Mouse (Mus musculus) yolk sac, embryonic 10.5 days (tissue): ENCODE data around the gene Myadml2.
"Not testable (repeated sequence)": the region's sequence is repeated elsewhere in the genome, so short reads cannot be mapped to it uniquely, and the experiment has no call there.

Experiments used
- DNase-seq: peaks from one replicate; pipeline ENCODE4 v3.0.0-alpha.2; 2017; ENCODE audit warnings: low spot score

Gene Myadml2

DNA sequence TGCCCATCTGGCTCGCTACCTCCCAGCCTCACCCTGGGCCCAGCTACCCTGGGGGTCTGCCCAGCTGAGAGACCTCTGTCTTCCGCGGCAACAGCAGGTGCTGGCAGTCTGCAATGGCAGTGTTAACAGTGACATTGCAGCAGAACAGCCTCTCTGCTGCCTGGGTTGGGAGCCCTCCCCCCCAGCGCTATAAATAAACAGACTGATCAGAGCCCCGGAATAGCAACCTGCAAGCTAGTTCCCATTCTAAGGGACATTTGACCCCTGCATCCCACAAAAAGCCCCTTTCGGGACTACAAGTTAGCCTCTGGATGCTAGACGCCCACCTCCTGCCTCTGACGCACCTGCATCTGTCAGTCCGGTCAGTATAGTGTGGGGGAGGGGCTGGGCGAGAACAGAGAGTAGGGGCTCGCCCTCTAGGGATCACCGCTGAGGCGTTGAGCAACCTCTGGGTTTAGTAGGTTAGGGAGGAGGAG lies at the start of gene Myadml2:
Myadml2 (minus strand) TSS at position 158 of the 476 bp plus-strand sequence.
- DNase-seq, result peak; percentile 59

DNA sequence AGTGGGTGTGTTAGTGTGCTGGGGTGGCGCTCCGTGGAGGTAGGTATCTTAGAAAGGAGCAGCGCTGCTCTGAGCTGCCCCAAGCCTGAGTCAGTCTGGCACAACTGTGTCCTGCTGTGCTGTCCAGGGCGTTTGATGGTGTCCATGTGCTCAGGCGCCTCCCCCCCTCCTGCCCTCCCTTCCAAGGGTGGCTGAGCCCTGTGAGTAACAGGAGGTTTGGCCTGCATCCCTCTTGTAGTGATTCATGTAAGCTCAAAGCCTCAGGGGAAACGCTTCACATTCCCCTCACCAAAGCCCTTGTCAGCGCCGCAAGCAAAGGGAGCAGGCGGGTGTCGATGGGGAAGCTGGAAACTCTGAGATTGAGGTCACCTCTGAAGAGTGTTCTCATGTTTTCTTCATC lies 49.8 kb upstream of the Myadml2 start:
- DNase-seq, result no peak

DNA sequence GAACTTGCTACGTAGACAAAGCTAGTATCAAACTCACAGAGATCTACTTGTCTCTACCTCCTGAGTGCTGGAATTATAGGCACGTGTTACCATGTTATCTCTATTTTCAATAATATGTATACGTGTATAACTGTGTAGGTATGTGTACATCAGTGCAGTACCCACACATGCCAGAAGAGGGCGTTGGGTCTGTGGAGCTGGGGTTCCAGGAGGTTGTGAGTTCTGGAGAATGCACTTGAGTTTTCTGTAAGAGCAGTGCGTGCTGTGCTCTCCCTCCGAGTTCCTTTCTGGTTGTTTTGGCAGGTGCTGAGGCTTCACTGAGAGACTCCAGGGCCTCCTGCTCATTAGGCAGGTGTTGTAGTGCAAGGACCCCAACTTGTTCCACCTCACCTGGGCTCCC lies 48.6 kb upstream of the Myadml2 start:
- no peak for DNase-seq

DNA sequence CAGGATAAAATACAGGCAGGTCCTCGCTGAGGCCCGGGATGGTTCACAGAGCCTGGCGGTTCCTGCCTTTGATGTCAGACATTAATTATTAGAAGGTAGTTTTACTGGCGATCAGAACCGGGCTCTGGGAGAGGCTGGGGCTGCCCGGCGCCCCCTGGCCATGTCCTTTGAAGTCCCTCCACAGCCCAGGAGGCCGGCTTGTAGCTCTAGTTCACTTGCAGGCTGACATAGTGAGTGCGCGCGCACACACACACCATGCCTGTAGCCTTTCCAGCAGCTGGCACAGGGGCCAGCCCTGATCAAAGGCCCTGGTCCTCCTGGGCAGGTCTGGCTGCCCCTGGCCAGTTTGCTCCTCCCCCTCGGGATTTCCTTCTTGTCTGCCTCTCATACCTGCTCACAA lies 47.7 kb upstream of the Myadml2 start:
- DNase-seq, result no peak

DNA sequence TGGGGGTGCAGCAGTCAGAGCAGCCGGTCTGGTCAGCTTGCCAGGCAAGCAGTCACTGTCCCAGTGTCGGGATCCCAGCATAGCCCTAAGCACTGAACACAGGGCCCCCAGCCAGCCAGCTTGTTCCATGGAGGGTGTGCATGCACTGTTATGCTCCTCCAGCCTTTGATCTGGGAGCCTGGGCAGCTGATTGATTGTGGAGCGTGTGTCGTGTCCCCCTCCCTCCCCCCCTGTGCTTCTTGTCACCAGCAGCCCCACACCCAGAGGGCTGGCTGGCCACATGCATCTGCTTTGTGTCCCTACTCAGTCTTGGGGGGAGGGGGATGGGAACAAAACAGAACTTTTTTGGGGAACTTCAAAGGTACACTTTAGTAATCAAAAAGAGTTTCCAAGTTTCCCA lies 47.2 kb upstream of the Myadml2 start:
- no peak for DNase-seq

DNA sequence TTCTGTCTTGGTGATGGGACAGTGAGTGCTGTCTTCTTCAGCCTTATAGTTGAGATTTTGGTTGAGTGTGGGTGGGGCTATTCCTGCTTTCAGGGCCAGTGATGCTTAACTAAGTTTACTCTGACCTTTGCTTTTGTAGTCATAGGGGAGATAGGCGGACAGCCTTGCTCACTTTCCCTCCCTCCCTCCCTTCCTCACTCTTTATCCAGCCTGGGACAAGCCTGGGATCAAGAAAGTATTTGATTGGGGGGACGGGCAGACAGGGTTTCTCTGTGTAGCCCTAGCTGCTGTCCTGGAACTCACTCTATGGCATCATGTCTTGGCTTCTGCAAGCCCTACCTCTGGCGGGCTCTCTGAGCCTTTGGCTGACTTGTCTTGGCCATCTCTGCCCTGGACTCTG lies 45.5 kb upstream of the Myadml2 start:
- no peak for DNase-seq

DNA sequence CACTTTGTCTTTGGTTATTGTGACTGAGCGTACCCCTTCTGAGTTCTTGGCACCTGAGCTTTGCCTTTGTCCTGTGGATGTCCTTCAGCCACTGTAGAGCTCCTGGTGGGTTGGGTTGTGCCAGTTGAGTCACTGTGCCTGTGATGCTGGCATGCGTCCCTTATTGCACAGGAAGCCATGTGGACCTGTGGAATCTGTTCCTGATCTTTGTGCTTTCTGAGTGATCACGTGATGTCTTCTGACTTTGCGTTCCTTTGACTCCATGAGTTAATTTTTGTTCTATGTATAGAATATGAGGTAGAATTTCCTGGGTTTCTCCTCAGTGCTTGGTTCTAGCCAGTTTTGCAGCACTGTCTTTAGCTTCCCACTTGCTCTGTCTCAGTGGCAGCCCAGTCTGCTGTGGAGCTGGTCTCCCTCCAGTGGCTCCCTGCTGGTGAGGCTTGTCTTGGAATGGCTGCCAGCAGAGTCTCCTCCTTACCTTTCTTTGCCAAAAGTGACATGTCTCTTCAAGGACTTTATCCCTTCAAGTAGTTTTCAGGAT lies 44.6 kb upstream of the Myadml2 start:
- DNase-seq, result no peak

DNA sequence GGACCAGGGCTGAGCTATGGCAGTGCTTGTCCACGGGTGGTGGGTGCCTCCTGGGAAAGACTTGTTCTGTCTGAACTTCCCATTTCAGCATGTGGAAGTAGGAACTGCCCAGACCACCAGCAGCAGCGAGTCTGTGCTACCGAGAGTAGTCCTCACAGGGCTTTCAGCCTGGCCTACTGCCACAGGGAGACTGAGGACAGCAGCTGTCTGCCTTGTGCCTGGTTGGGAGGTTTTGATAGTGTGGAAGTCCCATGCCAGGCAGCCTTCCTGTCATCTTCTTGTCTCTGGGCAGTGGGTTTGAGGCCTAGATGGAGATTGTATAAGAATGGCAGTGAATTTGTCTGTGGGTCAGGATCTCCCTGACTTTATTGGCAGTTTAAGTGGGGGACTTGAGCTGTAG lies 41.4 kb upstream of the Myadml2 start:
- DNase-seq, result no peak

DNA sequence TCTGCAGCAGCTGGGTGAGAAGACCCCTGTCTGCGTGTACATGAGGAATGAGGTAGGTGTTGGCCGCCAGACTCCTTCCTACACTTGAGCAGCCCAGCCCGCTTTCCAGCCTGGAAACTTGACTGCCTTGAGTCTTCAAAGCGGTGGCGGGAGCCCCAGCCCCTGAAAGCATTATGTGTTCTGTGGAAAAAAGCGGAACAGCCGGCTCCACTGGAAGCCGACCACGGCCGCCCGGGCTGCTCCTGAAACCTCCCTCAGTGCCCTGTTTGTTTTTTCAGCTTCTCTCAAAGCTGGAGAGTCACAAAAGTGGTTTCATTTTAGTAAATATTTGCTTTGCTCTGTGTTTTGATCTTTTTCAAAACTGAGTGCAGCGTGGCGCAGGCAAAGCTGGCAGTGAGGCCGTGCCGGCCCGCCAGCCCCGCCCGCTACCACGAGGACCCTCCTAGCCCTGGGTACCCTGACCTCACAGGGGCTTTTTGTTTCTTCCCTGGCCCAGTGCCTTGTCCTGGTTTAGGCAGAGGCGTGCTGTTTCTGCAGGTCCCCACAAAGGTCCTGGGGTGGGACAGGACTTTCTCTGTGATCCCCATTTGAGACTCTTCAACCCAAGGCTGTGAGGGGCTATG lies 38.8 kb upstream of the Myadml2 start:
- no peak for DNase-seq

DNA sequence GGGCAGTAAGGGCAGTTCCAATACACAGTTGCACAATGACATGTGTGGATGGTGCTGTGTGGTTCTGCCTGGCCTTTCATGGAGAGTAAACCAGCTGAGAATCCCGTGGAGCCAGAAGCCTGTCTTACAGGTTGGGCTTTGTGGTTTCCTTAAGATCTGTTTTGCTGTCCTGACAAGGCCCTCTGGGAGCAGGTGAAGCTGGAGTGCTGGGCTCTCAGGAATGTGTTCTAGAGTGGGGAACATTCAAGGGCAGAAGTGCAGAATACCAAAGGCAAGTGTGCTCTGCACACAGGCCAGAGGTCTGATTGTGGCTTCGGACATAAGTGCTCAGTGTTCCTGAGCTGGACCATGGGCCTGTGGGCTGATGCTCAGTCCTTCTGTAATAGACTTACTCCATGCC lies 36.7 kb upstream of the Myadml2 start:
- DNase-seq, result no peak

DNA sequence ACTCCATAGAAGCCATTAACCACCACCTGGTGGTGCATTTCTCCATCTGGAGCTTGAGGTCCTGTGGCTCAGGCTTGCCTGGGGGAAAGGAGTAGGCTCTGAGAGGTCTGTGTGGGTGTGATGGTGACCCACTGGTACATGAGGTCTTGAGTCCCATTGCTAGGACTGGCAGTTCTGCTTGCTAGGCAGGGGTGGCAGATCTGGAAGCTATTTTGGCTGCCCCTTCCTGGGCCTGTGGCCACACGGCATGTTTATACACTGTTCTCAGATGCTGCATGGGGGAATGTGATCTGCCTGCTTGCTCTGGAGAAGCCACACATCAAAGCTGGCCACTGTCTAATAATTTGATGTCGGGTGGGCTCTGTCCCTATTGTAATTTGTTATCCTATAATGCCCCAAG lies 36.1 kb upstream of the Myadml2 start:
- DNase-seq, result no peak

DNA sequence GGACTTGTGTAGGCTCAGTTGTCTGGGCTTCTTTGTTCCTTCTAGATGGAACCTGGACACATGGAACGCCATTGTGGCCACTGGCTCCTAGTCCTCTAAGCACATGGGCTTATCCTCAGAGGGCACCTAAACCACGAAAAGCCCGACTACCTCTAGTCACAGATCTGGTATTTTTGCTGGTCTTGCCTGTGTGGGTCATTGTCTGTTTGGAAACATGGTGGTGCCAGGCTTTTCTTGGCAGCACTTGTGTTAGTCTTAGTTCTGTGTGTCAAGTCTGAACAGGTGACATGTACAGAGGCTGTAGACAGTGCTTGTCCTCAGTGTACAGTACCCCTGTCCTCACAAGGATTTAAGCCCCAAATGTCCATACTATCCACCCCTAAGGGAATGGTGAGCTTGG lies 35.6 kb upstream of the Myadml2 start:
- DNase-seq, result no peak

DNA sequence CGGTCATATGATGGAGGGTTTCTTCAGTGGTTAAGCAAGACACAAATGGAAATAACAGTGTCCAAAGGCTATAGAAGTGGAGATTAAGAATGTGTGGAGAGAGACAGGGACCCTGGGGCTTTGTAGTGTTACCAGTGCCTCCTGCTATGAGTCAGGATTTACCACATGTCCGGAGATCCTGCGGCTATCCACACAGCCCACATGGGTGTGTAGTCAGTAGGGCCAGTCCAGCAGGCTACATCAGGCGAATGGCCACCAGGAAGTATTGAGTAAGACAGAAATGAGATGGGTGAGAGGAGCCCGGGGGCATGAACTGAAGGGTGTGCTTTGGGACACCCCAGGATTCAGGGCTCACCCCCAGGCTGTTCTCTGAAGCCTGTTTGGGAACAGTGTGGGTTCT lies 34.7 kb upstream of the Myadml2 start:
- no peak for DNase-seq

DNA sequence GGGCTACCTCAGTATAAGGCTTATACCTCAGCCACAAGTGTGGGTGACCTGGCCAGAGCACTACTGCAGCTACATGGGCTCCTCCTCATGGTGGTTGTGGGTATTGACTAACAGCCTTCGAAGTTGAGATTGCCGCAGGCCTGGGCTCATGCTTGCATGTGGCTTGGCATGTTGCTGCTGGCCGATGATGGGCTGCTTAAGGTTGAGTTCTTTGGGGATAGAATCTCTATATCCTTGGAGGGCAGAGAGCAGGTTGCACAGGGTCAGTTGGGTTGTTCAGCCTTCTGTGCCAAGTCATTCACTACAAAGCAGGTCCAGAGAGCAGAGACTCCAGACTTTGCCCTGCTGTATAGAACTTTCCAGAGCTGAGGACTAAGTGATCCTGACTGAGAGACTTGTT lies 32.0 kb upstream of the Myadml2 start:
- no peak for DNase-seq

DNA sequence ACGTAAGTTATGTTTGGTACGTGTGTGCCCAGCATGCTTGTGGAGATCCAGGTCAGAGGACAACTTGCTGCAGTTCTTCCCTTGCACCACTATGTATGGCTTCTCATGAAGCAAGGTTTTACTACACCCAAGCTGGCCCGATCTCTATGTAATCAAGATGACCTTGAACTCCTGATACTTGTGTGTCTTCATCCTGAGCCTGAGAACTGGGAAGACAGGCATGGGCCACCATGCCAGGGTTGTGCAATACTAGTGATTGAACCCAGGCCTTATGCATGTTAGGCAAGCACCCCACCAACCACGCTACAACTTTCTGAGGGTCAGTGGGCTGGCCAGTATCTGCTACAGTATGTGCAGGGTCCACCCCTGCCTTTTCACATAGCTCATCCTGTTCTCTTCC lies 29.0 kb upstream of the Myadml2 start:
- DNase-seq, result no peak

DNA sequence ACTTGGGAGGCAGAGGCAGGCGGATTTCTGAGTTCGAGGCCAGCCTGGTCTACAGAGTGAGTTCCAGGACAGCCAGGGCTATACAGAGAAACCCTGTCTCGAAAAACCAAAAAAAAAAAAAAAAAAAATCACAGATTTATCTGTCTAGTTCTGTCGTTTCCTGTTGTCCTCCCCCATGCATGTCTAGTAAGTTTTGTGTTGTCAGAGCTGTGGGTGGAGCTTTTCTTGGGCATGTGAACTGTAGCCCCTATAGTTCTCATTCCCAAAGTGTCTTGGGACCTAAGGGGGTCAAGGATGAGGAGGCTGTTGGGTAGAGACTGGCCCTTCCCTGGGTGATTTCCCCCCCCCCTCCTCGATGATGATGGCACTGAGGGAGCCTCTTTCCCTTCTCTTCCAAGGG lies 27.9 kb upstream of the Myadml2 start:
- not testable (repeated sequence) for DNase-seq

DNA sequence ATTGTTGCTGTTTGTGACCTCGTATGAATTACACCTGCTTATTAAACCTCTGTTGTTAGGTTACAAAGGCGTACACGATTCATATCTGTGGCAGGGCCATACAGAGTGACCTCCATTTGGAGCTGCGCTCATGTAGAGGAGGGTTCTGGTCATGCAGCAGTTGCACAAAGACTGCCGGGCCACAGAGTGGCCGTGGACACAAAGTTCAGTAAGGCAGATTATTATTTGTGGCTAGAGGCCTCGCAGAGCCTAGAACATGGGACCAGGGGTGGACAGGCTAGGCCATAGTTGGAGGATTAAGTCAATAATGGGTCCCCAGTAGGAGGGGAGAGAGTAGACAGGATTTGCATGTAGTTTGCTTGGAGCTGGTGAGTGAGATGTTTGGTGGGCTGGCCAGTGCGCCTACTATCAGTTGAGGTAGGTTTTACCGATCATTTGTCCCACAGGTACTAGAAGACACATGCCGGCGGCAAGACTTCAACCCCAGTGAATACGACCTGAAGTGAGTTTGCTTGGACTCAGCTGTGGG lies 25.7 kb upstream of the Myadml2 start:
- DNase-seq, result no peak

DNA sequence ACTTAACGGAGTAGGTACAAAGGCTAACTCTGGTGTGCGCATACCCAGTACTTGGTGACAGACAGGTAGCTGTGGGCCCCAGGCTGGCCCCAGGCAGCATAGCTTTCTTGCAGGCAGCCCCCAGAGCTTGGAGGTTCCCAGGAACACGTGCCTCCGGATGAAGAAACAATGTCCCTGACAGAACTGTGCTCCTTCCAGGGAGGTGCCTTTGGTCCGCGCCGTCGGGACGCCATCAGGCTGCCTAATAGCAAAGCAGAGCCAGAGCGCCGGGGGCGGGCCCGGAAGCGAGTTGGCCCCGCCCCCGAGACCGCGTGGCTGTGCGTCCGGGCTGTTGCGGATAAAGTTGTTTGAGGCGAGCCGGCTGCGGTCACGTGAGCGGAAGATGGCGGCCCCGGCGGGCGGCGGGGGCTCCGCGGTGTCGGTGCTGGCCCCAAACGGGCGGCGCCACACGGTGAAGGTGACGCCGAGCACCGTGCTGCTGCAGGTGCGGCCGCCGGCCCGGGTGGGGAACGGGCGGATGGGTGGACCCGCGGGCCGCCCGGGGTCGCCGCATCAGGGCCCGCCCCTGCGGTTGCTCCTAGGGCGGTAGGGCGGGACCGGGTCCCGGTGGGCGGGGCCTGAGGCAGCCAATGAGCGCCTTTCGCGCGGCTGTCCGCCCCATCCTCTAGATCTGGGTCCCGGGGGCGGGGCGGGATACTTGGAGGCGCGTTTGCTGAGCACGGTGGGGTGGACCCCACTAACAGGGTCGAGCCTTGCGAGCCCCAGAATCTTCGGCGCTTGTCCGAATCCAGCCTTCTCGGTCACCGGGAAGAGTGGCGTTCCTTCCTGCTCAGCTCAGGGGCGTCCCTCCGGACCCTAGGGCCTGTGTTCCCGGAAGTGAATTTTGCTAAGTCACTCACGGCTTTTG lies 25.0 kb upstream of the Myadml2 start, which contains the start of gene Aspscr1:
Aspscr1 (plus strand) TSS at position 287 of the 907 bp plus-strand sequence.
- DNase-seq, result peak; percentile 96

DNA sequence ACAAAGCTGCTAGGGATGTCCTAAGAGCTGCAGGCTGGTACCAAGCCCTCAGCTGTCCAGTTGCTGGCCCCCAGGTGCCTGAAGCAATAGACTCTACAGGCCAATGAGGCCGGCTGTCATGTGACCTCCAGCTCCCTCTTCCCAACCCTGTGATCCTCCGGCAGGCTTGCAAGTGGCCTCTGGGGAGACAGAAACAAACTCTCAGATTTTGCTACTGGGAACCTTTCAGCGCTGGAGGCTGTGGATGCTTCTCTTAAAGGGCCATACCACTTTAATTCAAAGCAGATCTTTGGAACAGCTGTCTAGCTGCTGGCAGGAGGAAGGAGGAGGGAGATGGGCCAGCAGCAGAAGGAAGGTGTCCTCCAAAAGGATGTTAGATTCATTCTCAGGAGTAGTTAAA lies 18.7 kb upstream of the Myadml2 start:
- no peak for DNase-seq

DNA sequence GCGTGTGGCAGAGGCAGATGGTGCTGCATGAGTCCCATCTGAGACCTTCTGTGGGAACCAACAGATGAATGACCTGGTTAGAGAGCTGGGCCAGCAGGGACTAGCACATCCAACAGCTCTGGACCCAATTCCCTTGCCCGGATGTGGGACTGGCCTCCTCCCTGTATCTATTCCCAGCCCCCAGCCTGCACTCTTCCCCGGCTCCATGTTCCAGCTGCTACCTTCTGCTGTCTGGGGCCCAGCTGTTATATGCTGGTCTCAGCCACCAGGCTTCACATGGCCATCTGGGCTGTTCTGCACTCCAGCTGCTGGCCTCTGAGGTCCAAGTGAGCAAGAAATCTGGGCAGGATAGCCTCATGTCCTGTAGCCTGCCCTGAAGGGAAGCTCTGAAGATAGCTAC lies 17.4 kb upstream of the Myadml2 start:
- DNase-seq, result no peak

DNA sequence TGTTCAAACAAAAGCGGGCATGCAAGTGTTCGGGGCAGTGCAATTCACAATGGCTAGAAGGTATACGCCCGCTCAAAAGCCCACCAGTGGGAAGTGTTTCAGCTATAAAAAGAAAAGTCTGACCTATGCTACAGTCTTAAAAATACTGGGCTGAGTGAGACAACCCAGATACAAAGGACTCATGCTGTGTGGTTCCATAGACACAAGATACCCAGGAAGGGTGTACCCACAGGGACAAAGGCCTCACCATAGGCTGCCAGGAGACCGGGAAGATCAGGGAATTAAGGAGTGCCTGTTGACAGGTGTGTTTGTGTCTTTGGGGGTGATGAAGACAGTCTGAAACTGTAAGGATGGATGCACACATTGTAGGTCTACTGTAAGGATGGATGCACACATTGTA lies 15.8 kb upstream of the Myadml2 start:
- no peak for DNase-seq

DNA sequence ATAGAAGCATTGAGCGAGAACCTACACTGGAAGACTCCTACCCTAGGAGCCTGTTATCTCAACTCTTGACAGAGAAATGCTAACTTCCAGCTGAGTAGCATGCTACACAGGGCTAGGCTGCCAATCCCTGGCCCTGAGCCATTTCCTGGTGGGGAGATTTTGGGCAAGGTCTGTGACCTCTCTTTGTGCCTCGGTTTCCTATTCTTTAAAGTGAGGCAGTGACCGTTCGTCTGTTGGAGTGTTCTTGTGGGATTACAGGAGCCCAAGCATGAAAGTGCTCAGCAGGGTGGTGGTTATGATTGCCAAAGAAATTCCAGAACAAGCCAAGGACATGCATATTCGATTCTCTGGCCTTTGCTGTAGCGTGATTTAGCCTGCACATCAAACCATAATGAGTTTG lies 14.8 kb upstream of the Myadml2 start:
- no peak for DNase-seq

DNA sequence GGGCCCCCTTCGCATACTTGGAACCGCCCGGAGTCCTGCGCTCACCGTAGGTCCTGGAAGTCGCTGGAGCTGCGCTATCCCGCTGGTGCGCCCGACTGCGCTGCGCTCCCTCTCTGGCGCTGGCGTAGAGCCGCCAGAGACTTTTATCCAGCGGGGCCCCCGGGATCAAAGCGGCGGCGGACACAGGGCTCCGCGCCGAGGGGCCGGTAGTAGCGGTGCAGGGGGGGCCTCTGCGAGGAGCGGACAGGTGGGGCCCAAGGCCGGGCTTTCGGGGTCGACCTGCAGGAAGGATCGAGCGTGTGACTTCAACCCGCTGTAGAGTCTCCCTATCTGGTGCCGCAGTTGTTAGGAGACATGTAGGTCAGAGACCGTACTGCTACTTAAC lies 13.1 kb upstream of the Myadml2 start, which contains the start of gene Notum:
Notum (minus strand) TSS at position 100 of the 385 bp plus-strand sequence.
- no peak for DNase-seq
